Mouse (Mus musculus): ENCODE measurements at regions not wholly inside any gene's neighbourhood (a gene's known extent, or its start where the extent isn't known, plus 50 kb on each side); places are given as distances from the start of the nearest gene placed in this dataset.
A peak's percentile ranks its signal among the peaks of the same experiment; 100 is the strongest.

GRCm38 (mm10) chr14:61863475-61863874 is 256.2 kb downstream of the Kcnrg start:
- Histone ChIP-seq H3K36me3 (ENCODE audit: control insufficient read depth, insufficient read depth) (no peaks in the 10 kb centered on the region), H3K79me2 (ENCODE audit: control insufficient read depth, insufficient read depth) (no peaks in the 10 kb centered on the region), H3K79me3 (ENCODE audit: low read depth) (no peaks in the 10 kb centered on the region), H3K4me3 (ENCODE audit: insufficient read depth, poor library complexity, severe bottlenecking) (no peak overlapping the region), H3ac (ENCODE audit: control insufficient read depth, insufficient read length, low read depth) (no peak overlapping the region), H3K27me3 (ENCODE audit: control insufficient read depth, insufficient read depth, insufficient read length) (no peaks in the 10 kb centered on the region)
- TF ChIP-seq USF1 (IDR thresholded peaks at IDR 0.05; ENCODE audit: low read depth) = no peak
- TF ChIP-seq CEBPB (IDR thresholded peaks at IDR 0.05; ENCODE audit: low read depth) = no peak
- TF ChIP-seq MAX (IDR thresholded peaks at IDR 0.05) = no peak
- TF ChIP-seq MYOG (IDR thresholded peaks at IDR 0.05; ENCODE audit: control insufficient read depth, extremely low read depth, insufficient read length) = no peak
- TF ChIP-seq FOSL1 (IDR thresholded peaks at IDR 0.05; ENCODE audit: insufficient read depth, low read length, poor library complexity, severe bottlenecking) = no peak
- TF ChIP-seq MYOD1 (IDR thresholded peaks at IDR 0.05; ENCODE audit: control insufficient read depth, insufficient read length, low read depth) = no peak
- TF ChIP-seq CTCF (IDR thresholded peaks at IDR 0.05; ENCODE audit: control insufficient read depth, insufficient read depth, insufficient read length) = no peak

GRCm38 (mm10) chr14:61866532-61867268 is 259.4 kb downstream of the Kcnrg start:
- no peaks in the 10 kb centered on the region for H3K36me3 ChIP-seq (ENCODE audit: control insufficient read depth, insufficient read depth)
- H3K79me2 ChIP-seq (ENCODE audit: control insufficient read depth, insufficient read depth) = no peaks in the 10 kb centered on the region
- no peaks in the 10 kb centered on the region for H3K79me3 ChIP-seq (ENCODE audit: low read depth)
- no peaks in the 10 kb centered on the region for H3K27me3 ChIP-seq (ENCODE audit: control insufficient read depth, insufficient read depth, insufficient read length)
- no peak overlapping the region for H3ac ChIP-seq (ENCODE audit: control insufficient read depth, insufficient read length, low read depth)
- no peak overlapping the region for H3K4me3 ChIP-seq (ENCODE audit: insufficient read depth, poor library complexity, severe bottlenecking)
- no peak for TF ChIP-seq FOSL1 (IDR thresholded peaks at IDR 0.05; ENCODE audit: insufficient read depth, low read length, poor library complexity, severe bottlenecking)
- TF ChIP-seq CEBPB (IDR thresholded peaks at IDR 0.05; ENCODE audit: low read depth) = no peak
- no peak for TF ChIP-seq CTCF (IDR thresholded peaks at IDR 0.05; ENCODE audit: control insufficient read depth, insufficient read depth, insufficient read length)
- TF ChIP-seq USF1 (IDR thresholded peaks at IDR 0.05; ENCODE audit: low read depth) = no peak
- no peak for TF ChIP-seq MYOG (IDR thresholded peaks at IDR 0.05; ENCODE audit: control insufficient read depth, extremely low read depth, insufficient read length)
- TF ChIP-seq MAX (IDR thresholded peaks at IDR 0.05) = no peak
- TF ChIP-seq MYOD1 (IDR thresholded peaks at IDR 0.05; ENCODE audit: control insufficient read depth, insufficient read length, low read depth) = no peak

GRCm38 (mm10) chr14:61874206-61874605 is 266.9 kb downstream of the Kcnrg start:
- no peaks in the 10 kb centered on the region for H3K36me3 ChIP-seq (ENCODE audit: control insufficient read depth, insufficient read depth)
- no peaks in the 10 kb centered on the region for H3K79me3 ChIP-seq (ENCODE audit: low read depth)
- H3K4me3 ChIP-seq (ENCODE audit: insufficient read depth, poor library complexity, severe bottlenecking) = no peak overlapping the region
- TF ChIP-seq FOSL1 (IDR thresholded peaks at IDR 0.05; ENCODE audit: insufficient read depth, low read length, poor library complexity, severe bottlenecking) (no peak), CEBPB (IDR thresholded peaks at IDR 0.05; ENCODE audit: low read depth) (no peak), MYOG (IDR thresholded peaks at IDR 0.05; ENCODE audit: control insufficient read depth, extremely low read depth, insufficient read length) (no peak), MYOD1 (IDR thresholded peaks at IDR 0.05; ENCODE audit: control insufficient read depth, insufficient read length, low read depth) (no peak), USF1 (IDR thresholded peaks at IDR 0.05; ENCODE audit: low read depth) (no peak), MAX (IDR thresholded peaks at IDR 0.05) (no peak), CTCF (IDR thresholded peaks at IDR 0.05; ENCODE audit: control insufficient read depth, insufficient read depth, insufficient read length) (no peak)
- H3ac ChIP-seq (ENCODE audit: control insufficient read depth, insufficient read length, low read depth) = no peak overlapping the region
- no peaks in the 10 kb centered on the region for H3K27me3 ChIP-seq (ENCODE audit: control insufficient read depth, insufficient read depth, insufficient read length)
- no peaks in the 10 kb centered on the region for H3K79me2 ChIP-seq (ENCODE audit: control insufficient read depth, insufficient read depth)

GRCm38 (mm10) chr14:61879416-61879815 is 272.2 kb downstream of the Kcnrg start:
- H3K36me3 ChIP-seq (ENCODE audit: control insufficient read depth, insufficient read depth) = no peaks in the 10 kb centered on the region
- no peak overlapping the region for H3K4me3 ChIP-seq (ENCODE audit: insufficient read depth, poor library complexity, severe bottlenecking)
- H3K27me3 ChIP-seq (ENCODE audit: control insufficient read depth, insufficient read depth, insufficient read length) = no peaks in the 10 kb centered on the region
- H3K79me2 ChIP-seq (ENCODE audit: control insufficient read depth, insufficient read depth) = no peaks in the 10 kb centered on the region
- H3K79me3 ChIP-seq (ENCODE audit: low read depth) = no peaks in the 10 kb centered on the region
- no peak for TF ChIP-seq MYOD1 (IDR thresholded peaks at IDR 0.05; ENCODE audit: control insufficient read depth, insufficient read length, low read depth)
- no peak for TF ChIP-seq MAX (IDR thresholded peaks at IDR 0.05)
- TF ChIP-seq FOSL1 (IDR thresholded peaks at IDR 0.05; ENCODE audit: insufficient read depth, low read length, poor library complexity, severe bottlenecking) = no peak
- no peak for TF ChIP-seq CEBPB (IDR thresholded peaks at IDR 0.05; ENCODE audit: low read depth)
- TF ChIP-seq USF1 (IDR thresholded peaks at IDR 0.05; ENCODE audit: low read depth) = no peak
- no peak for TF ChIP-seq CTCF (IDR thresholded peaks at IDR 0.05; ENCODE audit: control insufficient read depth, insufficient read depth, insufficient read length)
- no peak for TF ChIP-seq MYOG (IDR thresholded peaks at IDR 0.05; ENCODE audit: control insufficient read depth, extremely low read depth, insufficient read length)
- no peak overlapping the region for H3ac ChIP-seq (ENCODE audit: control insufficient read depth, insufficient read length, low read depth)

- TF ChIP-seq USF1 (IDR thresholded peaks at IDR 0.05; ENCODE audit: low read depth) (no peak), FOSL1 (IDR thresholded peaks at IDR 0.05; ENCODE audit: insufficient read depth, low read length, poor library complexity, severe bottlenecking) (no peak), MYOD1 (IDR thresholded peaks at IDR 0.05; ENCODE audit: control insufficient read depth, insufficient read length, low read depth) (peak; percentile 43), MYOG (IDR thresholded peaks at IDR 0.05; ENCODE audit: control insufficient read depth, extremely low read depth, insufficient read length) (no peak)
- Histone ChIP-seq H3K27me3 (ENCODE audit: control insufficient read depth, insufficient read depth, insufficient read length) (no peaks in the 10 kb centered on the region), H3K79me3 (ENCODE audit: low read depth) (no peaks in the 10 kb centered on the region), H3K4me3 (ENCODE audit: insufficient read depth, poor library complexity, severe bottlenecking) (no peak overlapping the region), H3ac (ENCODE audit: control insufficient read depth, insufficient read length, low read depth) (peak overlapping the region; percentile 47), H3K36me3 (ENCODE audit: control insufficient read depth, insufficient read depth) (no peaks in the 10 kb centered on the region), H3K79me2 (ENCODE audit: control insufficient read depth, insufficient read depth) (no peaks in the 10 kb centered on the region)
Observed at GRCm38 (mm10) chr14:61880514-61881259, 273.4 kb downstream of the Kcnrg start.

Data from C2C12 (cell line).